Mouse (Mus musculus) forebrain, embryonic 14.5 days (tissue): Measurements from ENCODE around the gene Usp29. TPM values are rescaled to one million over a fixed set of nuclear protein-coding genes. Genes with fewer than 3 reads are reported as not detected.

Experiments
- ATAC-seq: fragments of 200-750 bp; cut with Nextera tagmentation; 2 replicates; pipeline ENCODE4 v1.8.0; 2017; ENCODE audit warnings: mild to moderate bottlenecking, moderate library complexity
- DNase-seq: peaks from one replicate; pipeline ENCODE4 v3.0.0-alpha.2; 2015; ENCODE audit warnings: low spot score
- H3K27ac ChIP-seq: fragments of 300-500 bp; sonication (generic); 2 replicates; pipeline ENCODE4 v1.5.1; 2014; ENCODE audit warnings: low read depth, mild to moderate bottlenecking, control low read depth, low read length, moderate library complexity
- H3K27me3 ChIP-seq: fragments of 300-500 bp; sonication (generic); replicated peaks from 2 replicates; pipeline ENCODE4 v1.6.1; 2014; ENCODE audit warnings: low read length, control low read depth, mixed read lengths; ENCODE audit not compliant: control insufficient read depth, insufficient read depth
- H3K36me3 ChIP-seq: fragments of 300-500 bp; sonication (generic); 2 replicates; pipeline ENCODE4 v1.6.1; 2014; ENCODE audit warnings: low read length, control low read depth; ENCODE audit not compliant: control insufficient read depth, insufficient read depth
- H3K4me1 ChIP-seq: fragments of 300-500 bp; sonication (generic); 2 replicates; pipeline ENCODE4 v1.6.1; 2014; ENCODE audit warnings: antibody characterized with exemption, low read length, control low read depth; ENCODE audit not compliant: control insufficient read depth, insufficient read depth
- H3K4me2 ChIP-seq: fragments of 300-500 bp; sonication (generic); 2 replicates; pipeline ENCODE4 v1.6.1; 2014; ENCODE audit warnings: mild to moderate bottlenecking, control low read depth, low read length
- H3K4me3 ChIP-seq: fragments of 300-500 bp; sonication (generic); 2 replicates; pipeline ENCODE4 v1.5.1; 2014; ENCODE audit warnings: low read depth, low read length, control low read depth
- H3K9ac ChIP-seq: fragments of 300-500 bp; sonication (generic); 2 replicates; pipeline ENCODE4 v1.6.1; 2014; ENCODE audit warnings: mild to moderate bottlenecking, low read length, control low read depth, moderate library complexity
- H3K9me3 ChIP-seq: fragments of 300-500 bp; sonication (generic); replicated peaks from 2 replicates; pipeline ENCODE4 v1.6.1; 2016; ENCODE audit warnings: low read length, control low read depth, mixed read lengths; ENCODE audit not compliant: control insufficient read depth
- WGBS: fragments of 180-500 bp; shearing (Covaris S2); extraction: QIAGEN DNeasy Blood & Tissue Kit; methylation state at CpG from one replicate; pipeline ENCODE4 v1.1.7; 2014; 5-methylcytosine and 5-hydroxymethylcytosine counted together
- polyA plus RNA-seq: library from polyadenylated mRNA; unstranded; fragments of >200 nt; fragmentation: Nextera tagmentation; extraction: Ambion mirVana; gene quantifications from 2 replicates; pipeline ENCODE4 v1.2.1, GENCODE M21; 2014

Usp29 gene
- polyA plus RNA-seq: 15.5 and 21.9 TPM in 2 replicates

GRCm38 (mm10) chr7:6730241-6730640 is at the start of gene Usp29, which contains the start of gene Peg3:
Gene Usp29, plus strand, starts transcription at chr7:6730578.
Gene Peg3, minus strand, starts transcription at chr7:6730431.
- Histone ChIP-seq H3K4me3 (peak within 1 kb of the TSS; percentile 56), H3K36me3 (peaks cover 6% of the 10 kb centered on the region), H3K9ac (peak within 1 kb of the TSS; percentile 68), H3K4me1 (no peaks in the 10 kb centered on the region), H3K4me2 (peak within 1 kb of the TSS; percentile 64), H3K9me3 (peaks cover 26% of the 10 kb centered on the region), H3K27ac (peak within 1 kb of the TSS; percentile 97), H3K27me3 (no peaks in the 10 kb centered on the region)
- DNase-seq: peak; percentile 97
- ATAC-seq: peak; percentile 35
- WGBS: 52% methylated on average over 22 of the region's 24 CpGs

GRCm38 (mm10) chr7:6685511-6685910 is 44.9 kb upstream of the Usp29 start:
- H3K36me3 ChIP-seq: no peaks in the 10 kb centered on the region
- DNase-seq (no peak), ATAC-seq (no peak)
- H3K9me3 ChIP-seq: no peaks in the 10 kb centered on the region
- no peaks in the 10 kb centered on the region for H3K4me1 ChIP-seq
- H3K4me2 ChIP-seq: no peak overlapping the region
- no peak overlapping the region for H3K27ac ChIP-seq
- H3K4me3 ChIP-seq: no peak overlapping the region
- H3K27me3 ChIP-seq: no peaks in the 10 kb centered on the region
- 95% methylated on average over 6 of the region's 6 CpGs for WGBS
- H3K9ac ChIP-seq: no peak overlapping the region

- Histone ChIP-seq H3K9ac (peak within 1 kb of the TSS; percentile 21), H3K4me1 (no peaks in the 10 kb centered on the region), H3K36me3 (no peaks in the 10 kb centered on the region), H3K4me3 (peak within 1 kb of the TSS; percentile 28), H3K27me3 (no peaks in the 10 kb centered on the region), H3K27ac (no peak within 1 kb of the TSS), H3K9me3 (no peaks in the 10 kb centered on the region), H3K4me2 (peak within 1 kb of the TSS; percentile 54)
- WGBS: 11% methylated on average over 32 of the region's 32 CpGs
- DNase-seq (peak; percentile 96), ATAC-seq (peak; percentile 100)
These were observed 33.9 kb upstream of the Usp29 start, which contains the start of gene Zim1 for GRCm38 (mm10) chr7:6696241-6697045. Gene Zim1, minus strand, starts transcription at chr7:6696450.

- H3K27ac ChIP-seq: no peak overlapping the region
- H3K4me1 ChIP-seq: no peaks in the 10 kb centered on the region
- WGBS: 79% methylated on average over 3 of the region's 3 CpGs
- DNase-seq (no peak), ATAC-seq (no peak)
- no peak overlapping the region for H3K4me2 ChIP-seq
- H3K27me3 ChIP-seq: no peaks in the 10 kb centered on the region
- no peaks in the 10 kb centered on the region for H3K9me3 ChIP-seq
- H3K36me3 ChIP-seq: no peaks in the 10 kb centered on the region
- no peak overlapping the region for H3K4me3 ChIP-seq
- no peak overlapping the region for H3K9ac ChIP-seq
These were observed 31.1 kb upstream of the Usp29 start for GRCm38 (mm10) chr7:6699230-6699629.

GRCm38 (mm10) chr7:6707416-6708015 is 22.9 kb upstream of the Usp29 start:
- Histone ChIP-seq H3K27ac (no peak overlapping the region), H3K4me1 (no peaks in the 10 kb centered on the region), H3K36me3 (peaks cover 45% of the 10 kb centered on the region), H3K27me3 (no peaks in the 10 kb centered on the region), H3K9me3 (no peaks in the 10 kb centered on the region), H3K9ac (no peak overlapping the region), H3K4me3 (no peak overlapping the region), H3K4me2 (no peak overlapping the region)
- DNase-seq (no peak), ATAC-seq (no peak)
- 96% methylated on average over 23 of the region's 23 CpGs for WGBS

GRCm38 (mm10) chr7:6708451-6709180 is 21.8 kb upstream of the Usp29 start:
- H3K9ac ChIP-seq: no peak overlapping the region
- H3K4me1 ChIP-seq: no peaks in the 10 kb centered on the region
- H3K36me3 ChIP-seq: peaks cover 50% of the 10 kb centered on the region
- 86% methylated on average over 17 of the region's 17 CpGs for WGBS
- DNase-seq (no peak), ATAC-seq (no peak)
- no peak overlapping the region for H3K27ac ChIP-seq
- H3K4me2 ChIP-seq: no peak overlapping the region
- no peaks in the 10 kb centered on the region for H3K9me3 ChIP-seq
- no peak overlapping the region for H3K4me3 ChIP-seq
- H3K27me3 ChIP-seq: no peaks in the 10 kb centered on the region

- Histone ChIP-seq H3K36me3 (peaks cover 54% of the 10 kb centered on the region), H3K4me1 (no peaks in the 10 kb centered on the region), H3K9me3 (no peaks in the 10 kb centered on the region), H3K27ac (no peak overlapping the region), H3K4me2 (no peak overlapping the region), H3K9ac (no peak overlapping the region), H3K4me3 (no peak overlapping the region), H3K27me3 (no peaks in the 10 kb centered on the region)
- 95% methylated on average over 15 of the region's 15 CpGs for WGBS
- ATAC-seq: no peak
- no peak for DNase-seq
These were observed 21.0 kb upstream of the Usp29 start for GRCm38 (mm10) chr7:6709396-6709795.

GRCm38 (mm10) chr7:6727351-6728121 is 2.8 kb upstream of the Usp29 start:
- DNase-seq (peak; percentile 96), ATAC-seq (peak; percentile 64)
- Histone ChIP-seq H3K4me2 (peak overlapping the region; percentile 42), H3K4me1 (no peaks in the 10 kb centered on the region), H3K36me3 (peaks cover 12% of the 10 kb centered on the region), H3K27ac (peak overlapping the region; percentile 97), H3K27me3 (no peaks in the 10 kb centered on the region), H3K9me3 (peaks cover 26% of the 10 kb centered on the region), H3K4me3 (peak overlapping the region; percentile 56), H3K9ac (peak overlapping the region; percentile 46)
- WGBS: 53% methylated on average over 19 of the region's 19 CpGs
